Mouse (Mus musculus) layer of hippocampus, postnatal 36 days (tissue): ENCODE results near the gene Ppp2r5c. TPM values are rescaled to one million over a fixed set of nuclear protein-coding genes. Genes with fewer than 3 reads are reported as not detected.

Experiments used
- DNase-seq, 2 experiments: peaks; one replicate each; pipeline ENCODE4 v3.0.0; 2022
- total RNA-seq, 2 experiments: library from RNA; stranded (reverse); gene quantifications; 2 replicates each; pipeline ENCODE4 v1.2.3; 2021

Gene Ppp2r5c
- total RNA-seq, 2 experiments from 2014 or later: 228 to 249 TPM

GRCm38 (mm10) chr12:110563383-110563782, 116.5 kb downstream of the Ppp2r5c start:
- DNase-seq: no peak

GRCm38 (mm10) chr12:110564848-110565247, 117.9 kb downstream of the Ppp2r5c start:
- DNase-seq: no peak

DNA sequence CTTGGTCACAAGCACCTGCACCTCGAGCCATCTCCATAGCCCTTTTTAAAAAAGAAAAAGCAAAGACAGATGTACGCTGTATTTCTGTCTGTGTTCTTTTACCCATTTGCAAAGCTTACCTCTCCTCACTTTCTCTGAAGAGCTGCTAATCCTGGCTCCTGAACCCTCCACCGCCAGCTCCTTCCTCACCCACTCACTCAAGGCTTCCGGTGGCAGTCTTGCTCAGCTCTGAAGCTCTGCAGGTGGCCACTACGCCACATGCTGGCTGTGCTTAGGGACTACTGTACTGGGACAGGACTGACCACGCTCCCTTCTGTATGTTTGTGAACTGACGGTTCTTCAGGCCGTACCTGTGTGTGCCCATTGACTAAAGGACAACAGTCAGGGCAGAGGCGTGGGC, 119.4 kb downstream of the Ppp2r5c start:
- no peak for DNase-seq

GRCm38 (mm10) chr12:110571050-110571449, 124.1 kb downstream of the Ppp2r5c start:
- no peak for DNase-seq

- no peak for DNase-seq
Measured at GRCm38 (mm10) chr12:110572351-110572750, 125.4 kb downstream of the Ppp2r5c start.

DNA sequence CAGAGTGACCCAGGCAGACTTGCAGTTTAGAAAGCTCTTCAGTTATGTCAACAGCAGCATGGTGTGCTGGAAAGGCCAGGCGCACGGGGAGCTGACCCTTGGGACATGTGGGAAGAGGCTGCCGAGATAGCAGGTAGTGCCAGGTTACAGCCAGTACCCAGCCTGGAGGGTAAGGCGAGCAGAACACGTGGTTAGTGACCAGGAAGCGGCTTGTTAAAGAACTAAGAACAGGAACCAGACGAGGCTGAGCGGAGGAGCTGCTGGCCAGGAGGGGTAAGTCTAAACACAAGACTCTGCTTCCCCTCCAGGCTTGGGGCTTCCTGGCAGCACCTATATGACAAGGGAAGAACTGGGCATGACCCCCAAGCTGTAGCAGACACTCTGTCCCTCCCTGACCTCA, 126.7 kb downstream of the Ppp2r5c start:
- DNase-seq: no peak

GRCm38 (mm10) chr12:110575926-110576325, 129.0 kb downstream of the Ppp2r5c start:
- no peak for DNase-seq

GRCm38 (mm10) chr12:110578333-110578732, 131.4 kb downstream of the Ppp2r5c start:
- no peak for DNase-seq

DNA sequence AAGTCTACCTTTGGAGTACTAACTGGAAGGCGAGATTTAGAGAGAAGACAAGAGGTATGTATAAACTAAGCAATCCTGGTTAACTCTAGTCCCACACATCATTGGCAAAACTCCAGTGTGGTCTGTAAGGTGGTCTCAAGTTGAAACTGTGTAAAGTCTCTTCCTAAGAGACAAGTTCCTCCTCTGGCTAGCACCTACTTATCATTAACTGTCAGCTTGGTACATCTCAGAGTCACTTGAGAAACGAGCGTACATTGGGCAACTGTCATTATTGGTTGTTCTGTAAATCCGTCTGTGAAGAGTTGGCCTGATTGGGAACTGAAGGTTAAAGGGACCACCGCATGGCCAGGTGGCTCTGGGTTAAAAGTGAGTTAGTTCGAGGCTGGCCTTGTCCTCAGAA, 141.7 kb downstream of the Ppp2r5c start:
- no peak for DNase-seq

DNA sequence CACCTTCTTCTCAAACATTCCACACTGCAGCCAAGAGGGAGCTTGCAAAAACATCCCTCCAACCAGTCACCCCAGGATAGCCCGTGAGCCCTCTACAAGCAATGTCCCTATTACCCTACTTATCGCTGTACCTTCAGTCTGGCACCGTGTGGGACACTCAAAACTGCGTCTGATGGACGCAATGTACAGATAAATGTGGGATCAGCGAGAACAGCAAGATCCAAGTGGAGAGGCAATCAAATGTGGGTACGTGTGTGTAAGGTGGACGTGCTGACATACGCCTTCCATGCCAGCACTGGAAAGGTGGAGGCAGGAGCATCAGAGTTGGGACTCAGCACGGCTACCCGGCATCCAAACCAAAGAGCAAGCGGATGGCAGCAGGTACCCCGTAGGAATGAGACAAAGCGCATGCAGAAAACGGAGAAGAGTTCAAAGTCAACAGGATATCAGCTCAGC, 143.9 kb downstream of the Ppp2r5c start:
- DNase-seq: no peak

GRCm38 (mm10) chr12:110591260-110591883, 144.5 kb downstream of the Ppp2r5c start:
- DNase-seq: peak; percentile 98 to 99

DNA sequence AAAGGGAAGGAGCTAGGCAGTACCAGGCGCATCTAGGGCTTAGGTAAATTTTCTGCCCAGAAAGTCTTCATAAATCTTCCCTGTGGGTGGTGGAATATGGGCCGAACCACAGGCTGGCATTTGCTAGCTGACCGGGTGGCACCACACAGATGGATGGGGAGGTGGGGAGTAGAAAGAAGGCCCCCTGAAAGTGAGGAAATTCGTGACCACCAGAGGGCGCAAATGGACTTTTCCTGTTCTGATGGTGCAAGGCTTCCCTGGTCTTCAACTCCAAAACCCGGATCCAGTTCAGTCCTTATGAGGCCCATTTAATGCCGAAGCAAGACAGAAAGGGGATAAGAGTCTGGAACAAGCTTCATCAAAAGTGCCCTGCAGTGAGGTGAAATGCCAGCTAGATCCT, 151.6 kb downstream of the Ppp2r5c start:
- DNase-seq: peak; percentile 63 to 67

GRCm38 (mm10) chr12:110599791-110600190, 152.9 kb downstream of the Ppp2r5c start:
- no peak for DNase-seq

- DNase-seq: no peak
Measured at GRCm38 (mm10) chr12:110600225-110600991, 153.5 kb downstream of the Ppp2r5c start.

- peak; percentile 91 for DNase-seq
Measured at GRCm38 (mm10) chr12:110601241-110602218, 154.6 kb downstream of the Ppp2r5c start, which contains the start of gene Dync1h1. Gene Dync1h1, plus strand, starts transcription at chr12:110601452.

- DNase-seq: no peak
Measured at GRCm38 (mm10) chr12:110606161-110606560, 159.2 kb downstream of the Ppp2r5c start.

DNA sequence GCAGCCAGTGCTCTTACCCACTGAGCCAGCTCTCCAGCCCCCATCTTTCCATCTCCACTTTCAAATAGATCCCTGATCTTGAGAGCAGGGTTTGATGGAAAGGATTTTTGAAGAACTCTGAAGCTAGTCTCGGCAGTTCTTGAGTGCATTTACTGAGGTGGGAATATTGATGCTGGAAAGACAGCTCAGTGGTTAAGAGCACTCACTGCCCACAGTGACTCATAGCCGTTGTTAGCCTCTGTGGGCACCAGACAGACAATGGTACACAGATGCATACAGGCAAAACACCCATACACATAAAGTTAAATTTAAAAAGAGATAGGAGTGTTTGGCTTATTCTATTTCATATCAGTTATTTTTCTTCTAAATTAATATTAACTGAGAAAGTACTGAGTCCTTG, 159.8 kb downstream of the Ppp2r5c start:
- DNase-seq: no peak

GRCm38 (mm10) chr12:110608460-110609152, 161.7 kb downstream of the Ppp2r5c start:
- DNase-seq: peak; percentile 33 to 48

DNA sequence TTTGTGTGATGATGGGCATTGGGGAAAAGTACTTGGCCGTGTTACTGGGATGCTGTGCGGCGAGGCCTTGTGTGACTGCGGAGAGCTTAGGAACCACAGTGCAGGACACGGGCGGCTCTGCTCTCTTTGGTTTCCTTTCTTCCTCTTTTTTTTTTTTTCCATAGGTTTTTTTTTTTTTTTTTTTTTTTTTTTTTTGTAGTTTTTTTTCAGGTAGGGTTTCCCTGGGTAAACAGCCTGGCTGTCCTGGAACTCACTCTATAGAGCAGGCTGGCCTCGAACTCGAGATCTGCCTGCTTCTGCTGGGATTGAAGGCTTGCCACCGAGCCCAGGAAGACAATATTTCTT, 162.2 kb downstream of the Ppp2r5c start:
- no peak for DNase-seq

- no peak for DNase-seq
Measured at GRCm38 (mm10) chr12:110610713-110611112, 163.8 kb downstream of the Ppp2r5c start.

DNA sequence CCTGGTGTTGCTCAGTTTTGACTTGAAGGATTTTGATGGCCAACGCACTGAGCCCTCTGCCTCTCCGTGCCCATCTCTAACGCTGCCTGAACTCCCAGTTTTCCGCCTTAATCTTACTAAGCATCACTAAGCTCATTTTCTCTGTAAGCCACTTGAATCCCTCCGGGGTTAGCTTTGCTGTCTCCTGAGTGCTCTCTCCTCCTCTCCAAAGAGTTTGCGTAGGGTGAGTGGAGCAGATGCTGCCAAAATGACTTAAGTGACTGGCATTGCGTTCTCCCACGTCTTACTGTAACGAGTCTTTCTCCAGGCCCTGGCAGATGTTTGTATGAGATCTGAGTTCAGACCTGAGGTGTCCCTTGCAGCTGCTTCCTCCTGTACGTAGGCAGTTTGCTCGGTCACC, 183.1 kb downstream of the Ppp2r5c start:
- DNase-seq: no peak
